Mouse (Mus musculus): ENCODE measurements around the gene Tenm2.
A peak's percentile ranks its signal among the peaks of the same experiment; 100 is the strongest.

Tenm2 gene

GRCm38 (mm10) chr11:36056525-36056924 is 1179.2 kb downstream of the Tenm2 start:
- no peak for DNase-seq (ENCODE audit: low read depth, low spot score)

GRCm38 (mm10) chr11:36054323-36054722 is 1181.4 kb downstream of the Tenm2 start:
- no peak for DNase-seq (ENCODE audit: low read depth, low spot score)

GRCm38 (mm10) chr11:36053457-36053856 is 1182.3 kb downstream of the Tenm2 start:
- DNase-seq (ENCODE audit: low read depth, low spot score) = no peak

DNA sequence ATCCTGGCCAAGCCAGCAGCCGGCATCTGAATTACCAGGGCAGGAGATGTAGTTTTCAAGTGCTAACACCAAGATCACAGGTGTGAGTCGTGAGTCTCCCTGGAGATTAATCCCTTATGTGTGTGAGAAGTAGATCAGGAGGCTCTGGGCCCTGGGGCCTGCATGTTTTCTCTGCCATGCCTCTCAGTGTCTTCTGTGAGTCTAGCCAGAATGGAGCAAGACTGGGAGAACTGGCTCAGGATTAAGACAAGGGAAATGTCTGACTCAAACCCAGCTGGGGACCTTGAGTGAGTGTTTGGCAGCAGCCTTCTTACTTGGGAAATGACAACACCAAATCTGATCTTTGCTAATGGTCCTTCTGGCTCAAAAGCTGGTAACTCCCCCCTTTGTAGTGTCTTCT is 1183.2 kb downstream of the Tenm2 start:
- DNase-seq (ENCODE audit: low read depth, low spot score) = no peak

DNA sequence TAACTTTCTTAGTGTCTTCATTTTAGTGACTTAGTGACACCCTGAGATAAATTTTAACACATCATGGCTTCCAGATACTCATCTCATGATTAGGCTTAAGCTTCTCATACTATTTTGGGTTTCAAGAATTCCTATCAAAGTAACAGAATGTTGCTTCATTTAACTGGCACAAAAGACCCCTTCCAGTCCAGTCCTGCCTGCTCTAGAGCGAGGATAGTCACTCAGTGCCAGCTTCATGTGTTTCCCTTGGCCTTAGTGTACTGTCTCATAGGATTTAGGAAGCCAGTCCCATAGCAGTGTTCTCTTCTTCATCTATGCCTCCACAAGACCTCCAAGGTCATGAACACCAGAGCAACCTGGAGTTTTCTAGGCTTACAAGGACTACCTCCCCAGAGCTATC is 1183.7 kb downstream of the Tenm2 start:
- no peak for DNase-seq (ENCODE audit: low read depth, low spot score)

GRCm38 (mm10) chr11:36049547-36049946 is 1186.2 kb downstream of the Tenm2 start:
- DNase-seq (ENCODE audit: low read depth, low spot score) = no peak

DNA sequence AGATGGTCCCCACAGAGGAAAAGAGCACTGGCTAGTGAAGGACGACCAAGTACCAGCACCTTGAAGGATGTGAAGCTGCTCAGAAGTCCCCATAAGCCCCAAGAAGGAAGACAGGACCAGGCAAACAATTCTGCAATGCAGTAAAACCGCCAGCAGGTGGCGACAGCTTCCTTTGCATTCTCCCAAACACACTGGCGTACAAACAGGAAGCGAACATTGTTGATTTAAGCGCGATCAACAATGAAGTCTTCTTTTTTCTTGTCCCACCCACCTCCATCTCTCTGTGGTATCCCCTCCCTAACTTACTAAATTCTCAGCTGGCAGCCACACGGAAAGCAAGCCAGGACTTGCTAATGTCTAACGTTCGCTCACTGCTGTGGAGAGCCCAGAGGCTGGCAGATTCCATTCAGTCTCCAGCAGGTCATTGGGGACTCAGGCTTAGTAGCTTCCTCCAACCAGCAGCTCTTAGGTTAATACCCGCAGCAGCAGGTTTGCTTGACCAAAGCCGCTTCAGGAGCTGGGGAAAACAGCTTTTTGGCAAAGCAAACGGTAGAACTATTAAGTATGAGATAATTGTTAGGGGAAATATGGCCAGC is 1190.0 kb downstream of the Tenm2 start:
- DNase-seq (ENCODE audit: low read depth, low spot score) = peak; percentile 87

GRCm38 (mm10) chr11:36041411-36041810 is 1194.4 kb downstream of the Tenm2 start:
- DNase-seq (ENCODE audit: low read depth, low spot score) = no peak

DNA sequence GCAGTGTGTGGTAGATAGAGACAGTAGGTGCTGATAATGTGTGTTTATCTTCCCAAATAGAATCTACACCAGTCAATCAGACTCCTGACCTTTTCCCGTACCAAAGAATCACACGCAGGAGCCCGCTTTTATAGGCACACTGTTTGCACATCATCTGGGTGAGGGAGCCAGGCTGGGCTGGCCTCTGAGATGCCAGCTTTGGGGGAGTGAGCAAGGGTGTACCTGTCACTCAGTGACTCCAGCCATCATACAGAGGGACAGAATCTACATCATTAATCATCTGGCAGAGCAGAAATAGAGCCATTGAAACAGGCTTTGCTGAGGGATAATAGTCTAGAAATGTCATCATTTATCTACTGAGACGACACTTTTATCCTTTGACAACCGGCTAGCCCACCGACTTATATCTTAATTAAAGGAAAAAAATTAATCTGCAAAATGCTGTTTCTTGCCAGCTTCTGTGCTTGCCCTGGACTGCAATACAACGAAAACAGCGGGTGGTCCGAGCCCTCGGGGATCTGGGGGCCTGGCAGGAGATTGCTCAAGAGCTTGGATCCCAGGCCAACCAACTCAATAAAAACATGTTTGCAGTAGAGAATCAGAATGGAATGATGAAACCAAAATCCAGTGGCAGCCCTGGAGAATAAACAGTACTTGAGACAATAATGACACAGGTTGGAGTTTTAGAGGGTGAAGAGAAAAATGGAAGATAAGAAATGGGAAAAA is 1195.1 kb downstream of the Tenm2 start:
- DNase-seq (ENCODE audit: low read depth, low spot score) = no peak

- DNase-seq (ENCODE audit: low read depth, low spot score) = no peak
Observed at GRCm38 (mm10) chr11:36039825-36040224, 1195.9 kb downstream of the Tenm2 start.

GRCm38 (mm10) chr11:36038386-36038785 is 1197.4 kb downstream of the Tenm2 start:
- no peak for DNase-seq (ENCODE audit: low read depth, low spot score)

DNA sequence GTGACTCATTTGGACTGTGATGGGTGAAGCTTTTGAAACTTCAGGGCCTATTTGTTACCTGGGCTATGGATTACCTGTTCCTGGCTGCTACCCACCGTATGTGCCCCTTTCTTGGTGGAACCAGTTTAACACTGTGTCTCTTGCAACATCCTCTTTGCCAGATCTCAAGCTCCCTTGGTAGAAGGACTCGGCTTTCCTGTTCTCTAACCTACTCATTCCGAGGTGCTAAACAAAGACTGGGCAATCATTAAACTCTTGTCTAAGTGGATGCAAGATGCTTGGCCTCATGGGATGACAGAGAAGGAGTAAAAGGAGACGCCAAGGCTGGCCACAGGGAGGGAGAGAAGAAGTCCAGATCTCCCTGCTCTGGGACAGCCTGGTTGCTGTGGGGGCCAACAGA is 1198.5 kb downstream of the Tenm2 start:
- DNase-seq (ENCODE audit: low read depth, low spot score) = no peak

GRCm38 (mm10) chr11:36036061-36036695 is 1199.6 kb downstream of the Tenm2 start:
- DNase-seq (ENCODE audit: low read depth, low spot score) = peak; percentile 48

GRCm38 (mm10) chr11:36031751-36032150 is 1204.0 kb downstream of the Tenm2 start:
- DNase-seq (ENCODE audit: low read depth, low spot score) = no peak

GRCm38 (mm10) chr11:36020009-36020408 is 1215.8 kb downstream of the Tenm2 start:
- DNase-seq (ENCODE audit: low read depth, low spot score) = no peak

- DNase-seq (ENCODE audit: low read depth, low spot score) = no peak
Observed at GRCm38 (mm10) chr11:36013179-36013578, 1222.6 kb downstream of the Tenm2 start.

- peak; percentile 68 for DNase-seq (ENCODE audit: low read depth, low spot score)
Observed at GRCm38 (mm10) chr11:36009281-36010208, 1226.2 kb downstream of the Tenm2 start.

DNA sequence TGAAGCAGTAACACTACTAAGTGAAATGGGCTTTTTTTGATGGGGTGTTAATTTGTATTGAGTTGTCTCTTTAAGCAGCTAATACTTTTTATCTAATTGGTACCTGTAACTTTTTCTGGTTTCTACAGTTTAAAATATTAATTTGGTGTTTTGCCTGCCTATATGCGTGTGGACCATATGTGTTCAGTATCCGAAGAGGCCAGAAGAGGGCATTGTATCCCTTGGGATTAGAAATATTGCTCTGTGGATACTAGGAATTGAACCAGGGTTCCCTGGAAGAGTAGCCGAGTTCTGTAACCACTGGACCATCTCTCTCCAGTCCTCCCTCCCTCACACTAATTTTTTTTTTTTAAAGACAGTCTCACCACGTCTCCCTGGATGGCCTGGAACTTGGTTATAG is 1232.9 kb downstream of the Tenm2 start:
- no peak for DNase-seq (ENCODE audit: low read depth, low spot score)

- peak; percentile 93 for DNase-seq (ENCODE audit: low read depth, low spot score)
Observed at GRCm38 (mm10) chr11:36001282-36001970, 1234.3 kb downstream of the Tenm2 start.

DNA sequence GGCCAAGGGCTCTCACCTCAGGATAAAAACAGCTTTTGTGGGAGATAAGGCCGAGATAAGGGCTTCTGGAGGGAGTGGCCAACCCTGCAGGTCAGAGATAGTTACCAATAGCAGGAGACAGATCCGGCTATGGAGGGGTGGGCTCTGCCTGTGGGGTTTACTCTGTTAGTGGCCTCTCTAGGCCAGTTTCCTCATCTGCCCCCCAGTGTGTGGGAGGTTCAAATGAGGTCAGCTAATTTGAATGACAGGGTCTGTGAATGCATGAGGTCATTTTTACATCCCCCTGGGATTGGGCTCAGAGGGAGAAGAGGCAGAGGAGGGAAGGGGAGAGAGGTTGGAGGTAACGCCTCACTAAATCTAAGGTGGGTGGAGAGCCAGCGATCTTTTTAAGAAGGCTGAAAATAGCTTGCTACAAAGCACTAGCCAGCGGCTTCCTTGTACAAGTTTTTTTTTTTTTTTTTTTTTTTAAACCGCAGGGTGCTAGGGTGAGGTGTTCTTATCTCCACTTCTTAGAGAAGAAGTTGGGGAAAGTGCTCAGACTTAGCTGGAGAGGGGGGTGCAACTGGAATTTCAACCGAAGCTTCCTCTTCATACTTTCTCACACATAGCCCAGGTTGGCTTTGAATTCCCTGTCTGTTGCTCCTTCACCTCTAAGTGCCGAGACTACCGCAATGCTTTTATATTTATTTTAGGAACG is 1235.0 kb downstream of the Tenm2 start:
- DNase-seq (ENCODE audit: low read depth, low spot score) = no peak

- no peak for DNase-seq (ENCODE audit: low read depth, low spot score)
Observed at GRCm38 (mm10) chr11:36000038-36000437, 1235.7 kb downstream of the Tenm2 start.

Data from forelimb bud, embryonic 11.5 days (tissue).